Mouse (Mus musculus) forebrain, postnatal 0 days (tissue): ENCODE results near the gene Myadm. TPM values are rescaled to one million over a fixed set of nuclear protein-coding genes. Genes with fewer than 3 reads are reported as not detected.

Experiments
- ATAC-seq: fragments of 200-750 bp; cut with Nextera tagmentation; 2 replicates; pipeline ENCODE4 v1.8.0; 2017; ENCODE audit warnings: mild to moderate bottlenecking, moderate library complexity
- DNase-seq: peaks from one replicate; pipeline ENCODE4 v3.0.0-alpha.2; 2015
- H3K27ac ChIP-seq: fragments of 300-500 bp; sonication (generic); 2 replicates; pipeline ENCODE4 v1.5.1; 2014; ENCODE audit warnings: low read depth, mild to moderate bottlenecking, antibody characterized with exemption, low read length, moderate library complexity, mixed read lengths
- H3K27me3 ChIP-seq: fragments of 300-500 bp; sonication (generic); 2 replicates; pipeline ENCODE4 v1.6.1; 2014; ENCODE audit warnings: mild to moderate bottlenecking, low read length, mixed read lengths; ENCODE audit not compliant: insufficient read depth
- H3K36me3 ChIP-seq: fragments of 300-500 bp; sonication (generic); 2 replicates; pipeline ENCODE4 v1.6.1; 2014; ENCODE audit warnings: mild to moderate bottlenecking, moderate library complexity; ENCODE audit not compliant: insufficient read depth
- H3K4me1 ChIP-seq: fragments of 300-500 bp; sonication (generic); 2 replicates; pipeline ENCODE4 v1.6.1; 2014; ENCODE audit warnings: antibody characterized with exemption; ENCODE audit not compliant: insufficient read depth
- H3K4me2 ChIP-seq: fragments of 300-500 bp; sonication (generic); 2 replicates; pipeline ENCODE4 v1.6.1; 2014; ENCODE audit warnings: low read depth, mild to moderate bottlenecking, moderate library complexity
- H3K4me3 ChIP-seq: fragments of 300-500 bp; sonication (generic); 2 replicates; pipeline ENCODE4 v1.5.1; 2014; ENCODE audit warnings: low read depth, low read length, mixed read lengths
- H3K9ac ChIP-seq: fragments of 300-500 bp; sonication (generic); 2 replicates; pipeline ENCODE4 v1.6.1; 2014; ENCODE audit warnings: mild to moderate bottlenecking
- H3K9me3 ChIP-seq: fragments of 300-500 bp; sonication (generic); 2 replicates; pipeline ENCODE4 v1.6.1; 2016; ENCODE audit warnings: low read length
- CTCF ChIP-seq: sonication (generic); IDR thresholded peaks from 2 replicates; pipeline ENCODE4 v1.5.1; 2016; ENCODE audit warnings: antibody characterized with exemption, control low read depth, low read depth
- WGBS: fragments of 180-500 bp; shearing (Covaris S2); extraction: QIAGEN DNeasy Blood & Tissue Kit; methylation state at CpG from one replicate; pipeline ENCODE4 v1.1.7; 2014; 5-methylcytosine and 5-hydroxymethylcytosine counted together
- polyA plus RNA-seq: library from polyadenylated mRNA; unstranded; fragments of >200 nt; fragmentation: Nextera tagmentation; extraction: Ambion mirVana; gene quantifications from 2 replicates; pipeline ENCODE4 v1.2.1, GENCODE M21; 2015
- total RNA-seq: library from RNA; depleted of rRNA; stranded (reverse); fragments of >200 nt; gene quantifications from 2 replicates; pipeline ENCODE4 v1.2.3, GENCODE M21; 2014

Myadm gene
- total and polyA plus RNA-seq, 2 experiments from 2014 or later = 22.3 TPM

GRCm38 (mm10) chr7:3303276-3303781 lies 14.4 kb downstream of the Myadm start:
- Histone ChIP-seq H3K4me1 (peaks cover 17% of the 10 kb centered on the region; the same call in 1 of the 2 replicates), H3K27me3 (peaks cover 6% of the 10 kb centered on the region; the same call in 1 of the 2 replicates), H3K36me3 (0 out of 2 replicates have a peak, but pooled peaks cover 6% of the 10 kb centered on the region), H3K9me3 (no peaks in the 10 kb centered on the region), H3K27ac (peak overlapping the region; percentile 71), H3K4me2 (peak overlapping the region; percentile 83), H3K4me3 (peak overlapping the region; percentile 48), H3K9ac (peak overlapping the region; percentile 65)
- ATAC-seq (peak; percentile 44), DNase-seq (peak; percentile 80)
- 2% methylated on average over 18 of the region's 29 CpGs for WGBS
- TF ChIP-seq CTCF = no peak

- 0 out of 2 replicates have a peak, but pooled peaks have one; percentile 33 for TF ChIP-seq CTCF
- H3K9ac ChIP-seq = peak overlapping the region; percentile 65
- 0 out of 2 replicates have a peak, but pooled peaks cover 4% of the 10 kb centered on the region for H3K36me3 ChIP-seq
- H3K27ac ChIP-seq = peak overlapping the region; percentile 71
- 5% methylated on average over 11 of the region's 12 CpGs for WGBS
- DNase-seq (peak; percentile 40), ATAC-seq (peak; percentile 21)
- H3K4me2 ChIP-seq = peak overlapping the region; percentile 83
- H3K4me3 ChIP-seq = peak overlapping the region; percentile 48
- H3K27me3 ChIP-seq = peaks cover 6% of the 10 kb centered on the region; the same call in 1 of the 2 replicates
- H3K4me1 ChIP-seq = peaks cover 17% of the 10 kb centered on the region; the same call in 1 of the 2 replicates
- no peaks in the 10 kb centered on the region for H3K9me3 ChIP-seq
Observed at GRCm38 (mm10) chr7:3303789-3304188, 14.9 kb downstream of the Myadm start.

- peaks cover 6% of the 10 kb centered on the region; the same call in 1 of the 2 replicates for H3K27me3 ChIP-seq
- no peaks in the 10 kb centered on the region for H3K9me3 ChIP-seq
- peak overlapping the region; percentile 48 for H3K4me3 ChIP-seq
- ATAC-seq (peak; percentile 25; the same call in 1 of the 2 replicates), DNase-seq (peak; percentile 38)
- H3K36me3 ChIP-seq = 0 out of 2 replicates have a peak, but pooled peaks cover 4% of the 10 kb centered on the region
- peak overlapping the region; percentile 83 for H3K4me2 ChIP-seq
- peaks cover 17% of the 10 kb centered on the region; the same call in 1 of the 2 replicates for H3K4me1 ChIP-seq
- TF ChIP-seq CTCF = no peak
- 0 out of 2 replicates have a peak overlapping the region, but pooled peaks have one; percentile 71 for H3K27ac ChIP-seq
- 9% methylated on average over 10 of the region's 10 CpGs for WGBS
- H3K9ac ChIP-seq = peak overlapping the region; percentile 65
Observed at GRCm38 (mm10) chr7:3304298-3304697, 15.4 kb downstream of the Myadm start.

- no peaks in the 10 kb centered on the region for H3K9me3 ChIP-seq
Observed at GRCm38 (mm10) chr7:3306400-3306799, 17.5 kb downstream of the Myadm start.

GRCm38 (mm10) chr7:3308646-3309045 lies 19.8 kb downstream of the Myadm start:
- DNase-seq = no peak
- no peaks in the 10 kb centered on the region for H3K9me3 ChIP-seq
- 56% methylated on average over 4 of the region's 4 CpGs for WGBS
- H3K9ac ChIP-seq = no peak overlapping the region
- no peak overlapping the region for H3K4me3 ChIP-seq
- no peak overlapping the region for H3K27ac ChIP-seq
- H3K36me3 ChIP-seq = peaks cover 4% of the 10 kb centered on the region; the same call in 1 of the 2 replicates
- no peak for TF ChIP-seq CTCF
- H3K4me2 ChIP-seq = no peak overlapping the region
- H3K27me3 ChIP-seq = no peaks in the 10 kb centered on the region
- H3K4me1 ChIP-seq = 0 out of 2 replicates have a peak, but pooled peaks cover 5% of the 10 kb centered on the region
- ATAC-seq = no peak

More at GRCm38 (mm10) chr7:3306400-3306799, 17.5 kb downstream of the Myadm start:
- 74% methylated on average over 3 of the region's 3 CpGs for WGBS
- no peak for DNase-seq
- H3K4me1 ChIP-seq = peaks cover 14% of the 10 kb centered on the region; the same call in 1 of the 2 replicates
- no peak overlapping the region for H3K9ac ChIP-seq
- TF ChIP-seq CTCF = no peak
- no peak overlapping the region for H3K27ac ChIP-seq
- no peak overlapping the region for H3K4me2 ChIP-seq
- H3K4me3 ChIP-seq = no peak overlapping the region
- no peaks in the 10 kb centered on the region for H3K27me3 ChIP-seq
- no peak for ATAC-seq
- H3K36me3 ChIP-seq = no peaks in the 10 kb centered on the region

GRCm38 (mm10) chr7:3310233-3310632 lies 21.4 kb downstream of the Myadm start:
- DNase-seq (no peak), ATAC-seq (no peak)
- Histone ChIP-seq H3K36me3 (peaks cover 8% of the 10 kb centered on the region; the same call in 1 of the 2 replicates), H3K4me1 (no peaks in the 10 kb centered on the region), H3K9me3 (no peaks in the 10 kb centered on the region), H3K4me3 (no peak overlapping the region), H3K9ac (no peak overlapping the region), H3K4me2 (no peak overlapping the region), H3K27me3 (no peaks in the 10 kb centered on the region), H3K27ac (no peak overlapping the region)
- 98% methylated on average over 7 of the region's 7 CpGs for WGBS
- TF ChIP-seq CTCF = peak; percentile 37; the same call in 1 of the 2 replicates

GRCm38 (mm10) chr7:3313571-3313970 lies 24.7 kb downstream of the Myadm start:
- Histone ChIP-seq H3K9ac (no peak overlapping the region), H3K4me3 (no peak overlapping the region), H3K9me3 (no peaks in the 10 kb centered on the region), H3K27me3 (no peaks in the 10 kb centered on the region), H3K4me1 (no peaks in the 10 kb centered on the region), H3K27ac (no peak overlapping the region), H3K4me2 (no peak overlapping the region), H3K36me3 (peaks cover 8% of the 10 kb centered on the region; the same call in 1 of the 2 replicates)
- DNase-seq (no peak), ATAC-seq (no peak)
- WGBS = 83% methylated on average over 8 of the region's 8 CpGs
- TF ChIP-seq CTCF = no peak
